Mouse (Mus musculus) 3T3-L1 (cell line): ENCODE data around the gene Ftsj1.

Experiments used
- DNase-seq: peaks from one replicate; pipeline ENCODE4 v3.0.0-alpha.2; 2015; ENCODE audit warnings: low read depth, low spot score

The Ftsj1 gene

GRCm38 (mm10) chrX:8252334-8253285, at the start of gene Ftsj1:
Gene Ftsj1, minus strand, starts transcription at chrX:8252406.
- DNase-seq, result peak; percentile 94

- no peak for DNase-seq
Measured at GRCm38 (mm10) chrX:8288621-8289020, 36.4 kb upstream of the Ftsj1 start.

DNA sequence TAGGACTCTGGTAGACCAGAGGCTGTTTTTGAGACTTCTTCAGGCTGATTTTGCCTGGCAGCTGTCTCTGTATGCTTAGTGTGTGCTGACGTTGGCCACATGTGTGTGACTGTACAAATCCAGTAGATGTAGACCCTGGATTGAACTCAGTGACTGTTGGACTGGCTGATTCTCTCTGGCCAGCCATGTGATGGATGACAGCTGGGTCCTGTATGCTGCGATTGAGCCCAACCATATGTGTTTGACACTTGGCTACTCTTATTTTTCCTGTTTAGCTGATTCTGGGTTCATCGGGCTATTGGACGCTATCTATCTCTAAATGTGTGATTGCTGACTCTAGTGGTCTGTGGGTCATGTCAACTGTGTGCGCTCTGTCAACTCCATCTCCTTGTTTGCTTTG, 21.9 kb upstream of the Ftsj1 start:
- DNase-seq, result no peak

DNA sequence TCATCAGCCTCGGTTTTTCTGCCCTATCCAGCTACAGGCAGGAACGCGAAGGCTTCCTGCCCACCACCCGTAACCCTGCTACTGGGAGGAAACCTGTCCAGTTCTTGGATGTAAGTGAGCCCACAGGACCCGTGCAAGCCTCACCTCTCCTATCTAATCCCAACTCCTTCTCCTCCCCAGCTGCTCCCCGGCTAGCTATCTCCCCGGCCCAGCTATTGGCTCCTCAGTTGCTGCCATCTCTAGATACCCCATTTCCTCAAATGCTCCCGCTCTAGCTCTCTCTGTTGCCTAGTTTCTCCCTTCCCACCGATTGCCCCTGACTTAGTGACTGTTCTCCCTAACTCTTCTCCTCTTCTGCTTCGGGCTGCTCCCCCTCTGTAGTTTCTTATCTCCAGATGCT, 19.8 kb upstream of the Ftsj1 start:
- no peak for DNase-seq

GRCm38 (mm10) chrX:8271083-8271820, 19.0 kb upstream of the Ftsj1 start, which contains the start of gene Slc38a5:
Gene Slc38a5, plus strand, starts transcription at chrX:8271133.
- DNase-seq, result no peak

DNA sequence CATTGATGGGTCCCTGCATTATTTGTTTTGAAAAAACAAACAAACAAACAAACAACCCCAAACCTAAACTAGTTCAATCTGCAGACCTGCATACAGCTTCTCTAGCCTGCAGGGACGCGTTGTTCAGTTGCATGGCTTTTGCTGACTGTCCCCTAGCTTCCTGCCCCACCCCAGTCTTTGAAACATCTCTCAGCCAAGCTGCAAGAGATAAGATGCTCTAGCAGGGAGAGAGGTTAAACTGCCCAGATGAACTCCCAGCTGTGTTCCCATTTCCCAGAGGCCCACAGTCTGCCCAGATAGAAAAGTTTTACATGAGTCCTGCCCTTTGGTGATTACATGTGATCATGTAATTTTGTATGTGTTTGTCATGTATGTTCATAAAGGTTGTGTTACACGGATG, 12.0 kb upstream of the Ftsj1 start:
- no peak for DNase-seq

DNA sequence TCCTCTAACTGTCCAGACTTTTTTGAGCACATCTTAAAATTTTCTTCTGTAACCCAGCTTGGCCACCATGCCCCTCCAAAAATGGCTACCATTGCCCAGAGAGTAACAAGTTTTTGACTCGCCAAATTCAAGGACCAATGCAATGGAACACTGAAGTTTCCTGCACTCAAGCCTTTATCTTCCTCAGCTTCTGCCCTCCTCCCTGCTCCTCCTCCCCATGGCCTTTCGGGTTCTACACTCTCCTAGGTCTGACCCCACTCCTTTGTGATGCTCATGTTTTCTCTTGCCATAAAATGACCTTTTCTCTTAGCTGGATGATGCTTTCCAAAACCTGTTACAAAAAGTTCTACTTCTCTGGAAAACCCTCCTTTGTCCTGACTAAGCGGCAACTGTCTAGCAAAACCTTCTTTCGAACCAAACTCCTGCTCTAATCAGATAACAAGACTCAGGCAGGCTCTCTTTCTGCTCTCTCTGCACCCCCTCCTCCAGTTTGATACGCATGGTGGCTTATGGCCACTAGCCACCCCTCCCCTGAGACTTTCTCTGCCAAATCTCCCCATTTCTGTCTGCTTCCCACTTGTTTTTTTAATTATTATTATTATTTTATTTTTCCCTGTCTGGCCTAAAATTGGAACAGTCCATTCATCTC, 11.1 kb upstream of the Ftsj1 start:
- no peak for DNase-seq

- no peak for DNase-seq
Measured at GRCm38 (mm10) chrX:8259478-8259877, 7.3 kb upstream of the Ftsj1 start.

GRCm38 (mm10) chrX:8255807-8256206, 3.6 kb upstream of the Ftsj1 start:
- no peak for DNase-seq

- DNase-seq, result no peak
Measured at GRCm38 (mm10) chrX:8253711-8254110, 1.5 kb upstream of the Ftsj1 start.

DNA sequence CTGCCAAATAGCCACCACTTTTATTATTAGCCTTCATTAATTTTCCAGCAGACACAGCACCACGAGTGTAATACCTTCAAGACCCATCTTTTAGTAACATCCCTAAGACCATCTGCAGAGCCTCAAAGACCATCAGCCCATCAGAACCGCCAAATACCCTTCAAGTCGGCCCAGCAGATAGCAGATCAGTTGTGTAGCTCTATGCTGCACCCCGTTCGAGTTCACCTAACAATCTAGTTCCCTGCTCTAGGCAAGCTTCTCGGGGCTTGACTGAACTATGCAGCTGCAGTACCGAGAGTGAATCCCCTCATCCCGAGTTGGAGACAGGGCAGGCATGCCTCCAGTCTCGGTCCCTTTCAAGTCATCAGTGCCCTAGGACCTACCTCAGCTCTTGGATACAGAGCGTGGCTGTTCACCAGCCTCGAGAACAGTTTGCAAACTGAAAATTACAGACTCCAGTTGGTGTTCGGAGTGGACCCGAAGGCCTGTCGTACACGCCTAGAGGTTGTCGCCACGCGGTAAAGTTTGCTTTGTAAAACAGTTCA, 345 bp downstream of the Ftsj1 start:
- DNase-seq, result no peak

GRCm38 (mm10) chrX:8248542-8249120, 3.6 kb downstream of the Ftsj1 start:
- DNase-seq, result no peak

GRCm38 (mm10) chrX:8247680-8248079, 4.5 kb downstream of the Ftsj1 start:
- peak; percentile 35 for DNase-seq

DNA sequence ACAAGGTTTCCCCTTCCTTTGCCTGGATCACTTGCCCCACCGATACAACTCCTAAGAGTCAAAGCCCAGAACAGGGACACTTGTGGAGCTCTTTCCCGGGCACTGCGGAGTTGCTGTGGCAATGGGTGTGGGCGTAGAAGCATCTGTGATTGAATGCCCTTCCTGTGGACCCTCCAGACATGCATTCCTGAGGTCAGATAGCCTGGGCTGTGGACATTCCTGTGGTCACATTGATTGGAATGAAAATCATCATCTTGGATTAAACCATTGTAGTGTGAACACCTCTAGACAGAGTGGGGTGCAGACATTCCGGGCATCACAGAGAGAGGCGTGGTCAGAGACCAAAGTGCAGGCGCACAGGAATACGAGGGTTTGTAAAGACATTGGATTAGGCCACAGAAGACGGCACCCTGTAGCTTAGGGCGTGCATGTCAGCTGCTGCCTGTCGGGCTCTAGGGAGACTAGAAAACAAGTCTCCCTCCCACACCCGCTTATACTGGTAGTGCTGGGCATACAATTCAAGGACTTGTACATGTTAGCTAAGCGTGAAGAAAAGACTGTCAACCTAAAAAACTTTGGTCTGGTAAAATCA, 13.3 kb downstream of the Ftsj1 start:
- peak; percentile 95 for DNase-seq

DNA sequence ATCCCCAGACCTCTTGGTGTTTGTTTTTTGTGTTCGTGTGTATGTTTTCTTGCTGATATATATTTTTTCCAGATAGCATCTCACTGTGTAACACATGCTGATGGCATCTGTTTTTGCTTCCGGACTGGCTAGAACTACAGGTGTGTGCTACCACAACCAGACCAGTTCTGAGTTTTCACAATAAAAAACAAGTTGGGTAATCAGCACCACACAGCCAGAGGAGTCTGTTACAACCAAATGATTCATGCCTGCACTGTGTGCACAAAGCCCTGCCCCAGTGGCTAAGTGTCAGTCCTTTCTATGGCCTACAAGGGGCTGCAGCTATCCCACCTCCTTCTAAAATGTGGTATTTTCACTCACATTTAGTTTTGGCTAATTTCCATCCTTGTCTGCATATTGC, 15.5 kb downstream of the Ftsj1 start:
- DNase-seq, result peak; percentile 56

- no peak for DNase-seq
Measured at GRCm38 (mm10) chrX:8233602-8234001, 18.6 kb downstream of the Ftsj1 start.

DNA sequence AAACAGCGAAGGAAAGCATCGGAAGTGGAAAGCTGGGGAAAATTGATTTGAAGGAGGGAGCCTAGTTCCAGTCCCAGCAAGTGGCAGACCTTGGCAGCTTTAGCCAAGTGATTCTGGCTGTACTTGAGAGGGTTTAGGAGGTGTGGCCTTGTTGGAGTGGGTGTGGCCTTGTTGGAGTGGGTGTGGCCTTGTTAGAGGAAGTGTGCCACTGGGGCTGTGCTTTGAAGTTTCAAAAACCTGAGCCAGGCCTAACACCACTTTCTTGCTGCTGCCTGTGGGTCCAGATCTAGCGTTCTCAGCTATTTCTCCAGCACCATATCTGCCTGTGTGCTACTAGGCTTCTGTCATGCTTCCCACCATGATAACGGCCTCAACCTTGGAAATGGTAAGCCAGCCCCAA, 21.9 kb downstream of the Ftsj1 start:
- DNase-seq, result peak; percentile 27

DNA sequence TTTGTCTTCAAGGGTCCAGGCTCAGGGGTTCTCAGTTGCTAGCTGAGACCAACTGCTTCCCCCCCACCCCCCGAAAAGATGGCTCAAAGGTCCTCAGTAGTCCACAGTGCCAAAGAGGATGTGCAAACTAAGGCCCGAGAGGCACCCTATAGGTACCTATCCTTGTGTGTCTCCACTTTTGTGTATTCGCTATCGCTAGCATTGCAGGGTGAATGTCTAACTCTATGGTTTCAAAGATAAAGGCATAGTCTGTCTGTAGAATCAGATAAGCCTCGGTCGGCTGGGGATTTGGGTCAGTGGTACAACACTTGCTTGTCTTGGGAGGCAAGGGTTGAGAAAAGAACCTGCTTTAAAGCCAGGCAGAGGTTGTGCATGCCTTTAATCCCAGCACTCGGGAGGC, 28.7 kb downstream of the Ftsj1 start:
- no peak for DNase-seq

DNA sequence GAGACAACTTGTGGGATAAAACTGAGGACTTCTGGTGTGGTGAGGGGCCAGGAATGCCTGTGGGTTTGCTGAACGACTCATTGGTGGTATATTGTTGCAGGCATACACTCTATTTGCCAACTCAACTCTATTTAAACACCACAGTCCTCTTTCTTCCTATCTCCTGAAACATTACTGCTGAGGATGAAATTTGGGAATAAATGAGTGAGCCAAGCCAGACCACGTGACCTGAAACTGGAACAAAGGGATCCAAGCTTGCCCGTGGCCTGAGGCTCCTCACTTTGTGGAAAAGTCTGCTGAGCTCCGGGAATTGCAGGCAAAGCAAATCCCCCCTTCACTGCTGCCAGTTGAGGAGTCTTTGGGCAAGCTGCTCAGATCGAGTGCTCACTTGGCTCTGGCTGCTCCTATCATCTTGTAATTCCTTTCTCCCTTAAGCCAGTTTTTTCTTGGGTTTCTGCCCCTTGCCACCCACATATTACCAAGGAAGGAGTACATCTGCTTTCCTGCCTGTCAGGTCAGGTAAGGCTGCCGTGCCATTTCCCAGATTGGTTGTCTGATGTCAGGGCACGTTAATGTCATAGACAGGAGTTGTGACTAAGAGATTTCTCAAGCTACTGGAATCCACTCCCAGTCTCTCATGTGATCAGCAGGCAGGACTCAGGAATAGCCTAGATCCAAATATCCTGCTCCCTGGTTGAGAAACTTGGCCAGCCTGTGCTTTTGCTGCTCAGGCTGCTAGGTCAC, 29.4 kb downstream of the Ftsj1 start:
- DNase-seq, result peak; percentile 82

- DNase-seq, result no peak
Measured at GRCm38 (mm10) chrX:8222296-8222677, 29.9 kb downstream of the Ftsj1 start.
